Mouse (Mus musculus) ES-E14 (cell line): ENCODE measurements around the gene H2-T22.
"Not testable (repeated sequence)": the region's sequence is repeated elsewhere in the genome, so short reads cannot be mapped to it uniquely, and the experiment has no call there.

Experiments used
- HCFC1 ChIP-seq: IDR thresholded peaks from 2 replicates; pipeline ENCODE4 v1.6.1; 2012; ENCODE audit warnings: low read length, inconsistent platforms, borderline replicate concordance; ENCODE audit not compliant: insufficient read depth
- MAFK ChIP-seq: IDR thresholded peaks from 2 replicates; pipeline ENCODE4 v1.6.1; 2014; ENCODE audit warnings: mild to moderate bottlenecking, low read depth, low read length, inconsistent platforms; ENCODE audit not compliant: insufficient read depth
- ZC3H11A ChIP-seq: IDR thresholded peaks from 2 replicates; pipeline ENCODE4 v1.6.1; 2012; ENCODE audit warnings: low read depth, mild to moderate bottlenecking, inconsistent platforms, low read length, borderline replicate concordance
- ZNF384 ChIP-seq: IDR thresholded peaks from 2 replicates; pipeline ENCODE4 v1.6.1; 2012; ENCODE audit warnings: low read depth, low read length, inconsistent platforms

GRCm38 (mm10) chr17:36091933-36092332 lies 49.4 kb upstream of the H2-T22 start:
- not testable (repeated sequence) for TF ChIP-seq ZNF384, HCFC1, ZC3H11A, MAFK
